Mouse (Mus musculus) frontal cortex, postnatal 25 days (tissue): ENCODE data around the gene 6430548M08Rik.

Source experiments
- DNase-seq, 2 experiments: peaks; one replicate each; pipeline ENCODE4 v3.0.0; 2022; ENCODE audit warnings: low spot score in 2 of 2

The 6430548M08Rik gene

GRCm38 (mm10) chr8:120104721-120105272 is 9.2 kb upstream of the 6430548M08Rik start:
- no peak for DNase-seq

GRCm38 (mm10) chr8:120109149-120109548 is 4.8 kb upstream of the 6430548M08Rik start:
- no peak for DNase-seq

DNA sequence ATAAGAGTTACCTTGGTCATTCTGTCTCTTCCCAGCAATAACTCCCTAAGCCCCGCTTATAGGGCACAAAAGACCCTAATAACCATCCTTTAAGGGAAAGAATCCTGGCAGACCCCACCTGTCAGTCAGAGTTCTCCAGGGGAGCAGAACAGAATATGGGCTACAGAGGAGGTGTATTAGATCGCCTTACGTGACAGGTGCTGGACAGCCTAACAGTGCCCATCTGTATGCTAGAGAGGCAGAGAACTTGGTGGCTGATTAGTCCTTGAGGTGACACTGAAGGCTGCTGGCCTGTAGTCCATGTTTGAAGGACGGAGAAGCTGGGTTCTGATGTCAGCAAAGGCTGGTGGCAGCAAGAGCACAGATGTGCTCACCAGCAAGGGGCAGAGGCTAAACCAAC is 3.0 kb upstream of the 6430548M08Rik start:
- DNase-seq: no peak

GRCm38 (mm10) chr8:120111382-120111781 is 2.6 kb upstream of the 6430548M08Rik start:
- DNase-seq: no peak

DNA sequence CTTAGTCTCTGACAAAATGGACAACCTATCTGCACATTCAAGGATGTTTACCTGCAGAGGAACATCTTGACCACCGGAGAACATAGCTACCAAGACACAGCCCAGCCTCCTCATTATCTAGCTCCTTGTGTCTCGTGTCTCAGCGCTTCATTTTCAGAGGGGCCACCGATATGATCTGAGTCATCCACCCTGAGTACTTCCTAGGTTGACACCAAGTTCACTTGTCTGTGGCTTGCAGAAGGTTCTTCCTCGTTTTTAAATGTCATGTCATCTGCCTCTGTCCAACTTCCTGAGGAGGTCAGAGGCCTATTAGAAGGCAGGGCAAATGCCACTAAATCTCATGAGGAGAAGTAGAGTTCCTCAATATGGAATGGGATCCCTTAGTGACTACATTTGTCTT is 1.4 kb upstream of the 6430548M08Rik start:
- no peak for DNase-seq

DNA sequence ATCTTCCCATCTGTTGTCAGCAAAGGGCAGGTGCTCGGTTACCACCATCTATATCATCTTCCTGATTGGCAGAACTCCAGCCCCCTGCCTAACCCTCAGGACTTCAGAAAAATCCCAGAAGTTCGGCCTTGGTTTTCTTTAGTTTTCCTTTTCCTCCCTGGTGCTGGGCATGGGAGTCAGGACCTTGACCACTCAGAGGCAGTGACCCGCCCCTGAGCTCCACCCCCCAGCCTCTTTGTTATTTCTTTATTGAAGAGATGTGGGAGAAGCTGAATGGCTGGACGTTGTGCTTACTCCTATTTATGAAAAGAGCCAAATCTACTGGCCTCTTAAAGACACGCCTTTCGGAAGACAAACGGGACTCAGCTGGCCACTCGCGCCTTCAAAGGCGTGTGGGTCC is 646 bp upstream of the 6430548M08Rik start:
- no peak for DNase-seq

GRCm38 (mm10) chr8:120114315-120114841 is 426 bp downstream of the 6430548M08Rik start:
- no peak for DNase-seq

GRCm38 (mm10) chr8:120116600-120116999 is 2.6 kb downstream of the 6430548M08Rik start:
- DNase-seq: no peak

GRCm38 (mm10) chr8:120118162-120118561 is 4.2 kb downstream of the 6430548M08Rik start:
- no peak for DNase-seq

DNA sequence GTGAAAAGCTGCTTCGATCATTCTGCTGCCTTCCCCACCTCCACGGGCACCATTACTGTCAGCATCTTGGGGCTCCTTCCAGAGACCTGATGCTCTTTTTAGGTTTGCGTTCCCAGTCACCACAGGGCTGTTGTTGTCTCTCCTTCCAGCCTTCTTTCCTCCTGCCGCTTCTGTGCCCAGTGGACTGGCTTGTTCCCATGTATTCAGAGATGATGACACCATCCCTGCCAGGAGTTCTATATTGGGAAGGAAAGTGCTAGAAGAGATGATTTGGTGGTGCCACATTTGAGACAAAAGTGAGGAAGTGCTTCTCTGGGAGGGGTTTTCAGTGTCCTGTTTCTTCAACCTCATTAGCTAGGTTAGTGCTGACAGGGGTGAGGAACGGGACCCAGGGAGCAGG is 4.9 kb downstream of the 6430548M08Rik start:
- DNase-seq: no peak

- DNase-seq: no peak
Observed at GRCm38 (mm10) chr8:120119429-120119828, 5.5 kb downstream of the 6430548M08Rik start.

DNA sequence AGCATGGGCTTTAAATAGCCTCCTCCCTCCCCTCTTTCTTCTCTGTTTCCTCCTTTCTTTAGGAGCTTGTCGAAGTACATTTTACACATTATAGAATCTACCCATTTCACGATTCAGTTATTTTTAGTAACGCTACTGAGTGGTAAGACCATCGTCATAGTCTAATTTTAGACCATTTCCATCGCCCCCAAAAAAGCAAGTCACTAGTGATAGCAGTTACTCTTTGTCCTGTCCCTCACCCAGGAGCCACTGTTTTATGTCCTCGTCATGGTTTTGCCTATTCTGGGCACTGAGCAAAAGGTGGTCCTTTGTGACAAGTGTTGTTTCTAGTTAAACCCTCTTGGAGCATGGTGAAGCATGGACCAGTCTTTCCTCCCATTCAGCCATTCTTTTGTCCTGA is 6.0 kb downstream of the 6430548M08Rik start:
- DNase-seq: no peak

DNA sequence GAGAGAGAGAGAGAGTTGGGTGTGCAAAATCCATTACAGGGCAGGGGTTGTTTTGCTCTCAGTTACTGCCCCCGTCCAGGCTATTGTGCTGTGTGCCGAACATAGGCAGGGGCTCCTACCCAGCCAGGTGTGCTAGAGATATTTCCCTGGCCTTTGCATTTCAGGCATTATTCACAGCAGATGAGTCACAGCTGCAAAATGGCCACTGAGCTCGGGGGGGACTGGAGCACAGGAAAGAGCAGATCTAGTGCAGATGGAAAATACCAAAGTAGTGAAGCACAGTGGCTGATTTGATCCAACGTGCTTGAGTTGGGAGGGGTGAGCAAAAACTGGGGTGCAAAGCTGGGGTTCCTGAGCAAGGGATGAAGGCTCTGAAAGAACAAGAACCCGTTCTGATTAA is 7.0 kb downstream of the 6430548M08Rik start:
- no peak for DNase-seq

GRCm38 (mm10) chr8:120124261-120124660 is 10.3 kb downstream of the 6430548M08Rik start:
- no peak for DNase-seq

DNA sequence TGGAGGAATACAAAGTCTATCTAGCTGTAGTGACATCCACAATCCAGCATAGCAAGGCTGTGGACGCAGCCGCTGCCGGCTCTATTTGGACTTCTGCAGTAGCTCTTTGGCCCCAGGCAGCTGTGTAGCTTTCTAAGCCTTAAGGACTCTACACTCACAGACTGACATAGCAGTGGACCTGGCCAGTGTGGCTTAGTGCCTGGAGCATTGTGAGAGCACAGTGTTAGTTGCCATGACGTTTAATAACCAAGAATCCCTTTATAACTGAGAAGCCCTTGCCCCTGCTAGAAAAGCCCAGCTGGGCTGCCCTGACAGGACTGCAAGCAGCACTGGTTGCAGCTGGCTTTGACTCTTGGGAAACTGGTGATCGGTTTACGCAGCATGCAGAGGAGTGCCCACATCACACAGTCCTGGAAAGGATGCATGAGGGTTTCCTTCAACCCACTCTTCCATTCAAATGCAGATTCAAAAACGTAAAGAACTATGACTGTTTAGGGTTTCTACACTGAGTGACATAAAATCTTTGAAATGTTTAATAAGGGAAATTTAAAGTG is 11.0 kb downstream of the 6430548M08Rik start:
- no peak for DNase-seq

GRCm38 (mm10) chr8:120126357-120127161 is 12.6 kb downstream of the 6430548M08Rik start:
- DNase-seq: no peak

- DNase-seq: no peak
Observed at GRCm38 (mm10) chr8:120129547-120129946, 15.6 kb downstream of the 6430548M08Rik start.

GRCm38 (mm10) chr8:120131158-120131557 is 17.2 kb downstream of the 6430548M08Rik start:
- no peak for DNase-seq

DNA sequence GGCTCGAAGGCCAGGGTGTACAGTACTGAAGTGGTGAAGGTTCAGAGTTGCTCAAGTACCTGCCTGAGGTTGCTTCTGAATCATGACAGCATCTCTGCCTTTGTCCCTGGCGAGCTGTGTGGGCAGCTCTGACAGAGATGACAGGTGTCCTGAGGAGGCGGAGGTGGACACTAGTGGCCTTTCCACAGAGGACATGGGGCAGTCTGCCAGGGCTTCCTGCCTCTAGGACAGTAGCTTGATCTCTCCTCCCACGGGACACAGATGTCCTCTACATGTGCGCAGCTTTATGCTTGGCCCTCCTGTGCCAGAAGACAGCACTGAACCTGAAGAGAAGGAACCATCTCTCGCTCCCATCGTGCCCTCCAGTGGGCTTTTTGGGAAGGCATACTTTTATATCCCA is 19.2 kb downstream of the 6430548M08Rik start:
- DNase-seq: no peak

DNA sequence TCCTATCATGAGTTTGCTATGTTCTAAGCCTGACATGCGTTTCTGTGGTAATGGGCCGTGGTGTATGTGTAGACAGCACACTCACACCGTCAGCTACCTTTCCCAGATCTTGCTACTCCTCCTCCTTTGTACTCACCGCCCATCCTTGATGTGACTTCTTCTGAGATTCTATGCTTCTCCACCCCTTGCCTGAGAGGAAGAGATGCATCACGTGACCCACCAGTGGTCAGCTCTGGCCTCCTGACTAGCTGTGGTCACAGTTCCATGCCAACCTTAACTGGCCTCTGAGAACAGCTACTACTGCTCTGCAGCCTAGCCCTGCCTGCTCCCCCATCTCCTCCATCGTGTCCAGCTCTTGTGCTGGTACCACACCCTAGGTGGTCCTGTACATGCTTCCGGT is 21.7 kb downstream of the 6430548M08Rik start:
- DNase-seq: no peak

- peak; percentile 43 to 64 for DNase-seq
Observed at GRCm38 (mm10) chr8:120136618-120137017, 22.7 kb downstream of the 6430548M08Rik start.

GRCm38 (mm10) chr8:120138958-120139357 is 25.0 kb downstream of the 6430548M08Rik start:
- DNase-seq: no peak

GRCm38 (mm10) chr8:120140769-120141168 is 26.8 kb downstream of the 6430548M08Rik start:
- DNase-seq: no peak
